Mouse (Mus musculus) midbrain, embryonic 13.5 days (tissue): Measurements from ENCODE around the gene Tnfrsf22. TPM values are rescaled to one million over a fixed set of nuclear protein-coding genes. Genes with fewer than 3 reads are reported as not detected.
"Not testable (repeated sequence)": the region's sequence is repeated elsewhere in the genome, so short reads cannot be mapped to it uniquely, and the experiment has no call there.

Source experiments
- ATAC-seq: fragments of 200-750 bp; cut with Nextera tagmentation; 2 replicates; pipeline ENCODE4 v1.8.0; 2017; ENCODE audit warnings: mild to moderate bottlenecking, moderate TSS enrichment, moderate library complexity
- H3K27ac ChIP-seq: fragments of 300-500 bp; sonication (generic); 2 replicates; pipeline ENCODE4 v1.5.1; 2015; ENCODE audit warnings: inconsistent platforms, mild to moderate bottlenecking, moderate library complexity
- H3K27me3 ChIP-seq: fragments of 300-500 bp; sonication (generic); 2 replicates; pipeline ENCODE4 v1.6.1; 2015; ENCODE audit warnings: mild to moderate bottlenecking, inconsistent platforms
- H3K36me3 ChIP-seq: fragments of 300-500 bp; sonication (generic); 2 replicates; pipeline ENCODE4 v1.6.1; 2015; ENCODE audit warnings: mild to moderate bottlenecking, inconsistent platforms
- H3K4me1 ChIP-seq: fragments of 300-500 bp; sonication (generic); replicated peaks from 2 replicates; pipeline ENCODE4 v1.6.1; 2015; ENCODE audit warnings: inconsistent platforms
- H3K4me2 ChIP-seq: fragments of 300-500 bp; sonication (generic); replicated peaks from 2 replicates; pipeline ENCODE4 v1.6.1; 2015; ENCODE audit warnings: moderate library complexity, mild to moderate bottlenecking, inconsistent platforms
- H3K4me3 ChIP-seq: fragments of 300-500 bp; sonication (generic); replicated peaks from 2 replicates; pipeline ENCODE4 v1.5.1; 2015; ENCODE audit warnings: mild to moderate bottlenecking, inconsistent platforms
- H3K9ac ChIP-seq: fragments of 300-500 bp; sonication (generic); replicated peaks from 2 replicates; pipeline ENCODE4 v1.6.1; 2015; ENCODE audit warnings: mild to moderate bottlenecking, inconsistent platforms
- H3K9me3 ChIP-seq: fragments of 300-500 bp; sonication (generic); 2 replicates; pipeline ENCODE4 v1.6.1; 2016; ENCODE audit warnings: mild to moderate bottlenecking, inconsistent platforms
- WGBS: fragments of 180-500 bp; shearing (Covaris S2); methylation state at CpG from one replicate; pipeline ENCODE4 v1.1.7; 2015; 5-methylcytosine and 5-hydroxymethylcytosine counted together
- polyA plus RNA-seq: library from polyadenylated mRNA; unstranded; fragments of >200 nt; fragmentation: Nextera tagmentation; extraction: Ambion mirVana; gene quantifications from 2 replicates; pipeline ENCODE4 v1.2.1, GENCODE M21; 2015

Gene Tnfrsf22
- polyA plus RNA-seq, result 3.9 and 4.5 TPM in 2 replicates

- Histone ChIP-seq H3K4me3 (peak within 1 kb of the TSS; percentile 70), H3K27me3 (no peaks in the 10 kb centered on the region), H3K4me1 (no peaks in the 10 kb centered on the region), H3K9me3 (0 out of 2 replicates have a peak, but pooled peaks cover 2% of the 10 kb centered on the region), H3K9ac (peak within 1 kb of the TSS; percentile 72), H3K27ac (no peak within 1 kb of the TSS), H3K4me2 (peak within 1 kb of the TSS; percentile 73), H3K36me3 (no peaks in the 10 kb centered on the region)
- ATAC-seq, result peak; percentile 99
- WGBS, result 3% methylated on average over 39 of the region's 39 CpGs
Measured at GRCm38 (mm10) chr7:143649034-143649768, at the start of gene Tnfrsf22. Gene Tnfrsf22, minus strand, starts transcription at chr7:143649661.

GRCm38 (mm10) chr7:143696140-143696539 is 46.7 kb upstream of the Tnfrsf22 start:
- ATAC-seq, result no peak
- no peaks in the 10 kb centered on the region for H3K27me3 ChIP-seq
- no peak overlapping the region for H3K27ac ChIP-seq
- no peak overlapping the region for H3K4me2 ChIP-seq
- no peaks in the 10 kb centered on the region for H3K9me3 ChIP-seq
- peaks cover 84% of the 10 kb centered on the region for H3K36me3 ChIP-seq
- no peak overlapping the region for H3K9ac ChIP-seq
- no peak overlapping the region for H3K4me3 ChIP-seq
- 78% methylated on average over 2 of the region's 2 CpGs for WGBS
- H3K4me1 ChIP-seq, result no peaks in the 10 kb centered on the region

DNA sequence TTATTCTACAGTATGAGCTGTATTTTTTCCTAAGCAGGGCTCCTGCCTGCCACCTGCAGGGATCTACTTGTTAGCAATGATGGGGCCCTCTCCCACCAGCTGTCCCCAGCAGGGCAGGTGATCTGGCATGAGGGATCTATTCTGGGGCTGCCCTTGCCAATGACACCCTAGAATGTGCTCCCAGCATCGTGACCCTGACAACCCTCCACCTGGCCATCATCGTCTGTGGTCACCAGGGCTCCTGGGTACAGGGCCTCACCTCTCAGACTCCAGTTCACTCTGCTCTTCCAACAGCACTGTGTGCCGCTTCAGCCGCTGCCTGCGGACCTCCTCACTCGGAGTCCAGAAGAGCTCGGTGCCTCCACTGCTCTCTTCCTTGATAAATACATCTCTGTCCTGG is 45.1 kb upstream of the Tnfrsf22 start:
- Histone ChIP-seq H3K4me2 (no peak overlapping the region), H3K36me3 (peaks cover 93% of the 10 kb centered on the region), H3K4me1 (no peaks in the 10 kb centered on the region), H3K27me3 (no peaks in the 10 kb centered on the region), H3K9me3 (no peaks in the 10 kb centered on the region), H3K9ac (no peak overlapping the region), H3K4me3 (no peak overlapping the region), H3K27ac (no peak overlapping the region)
- ATAC-seq, result no peak
- WGBS, result 94% methylated on average over 7 of the region's 7 CpGs

DNA sequence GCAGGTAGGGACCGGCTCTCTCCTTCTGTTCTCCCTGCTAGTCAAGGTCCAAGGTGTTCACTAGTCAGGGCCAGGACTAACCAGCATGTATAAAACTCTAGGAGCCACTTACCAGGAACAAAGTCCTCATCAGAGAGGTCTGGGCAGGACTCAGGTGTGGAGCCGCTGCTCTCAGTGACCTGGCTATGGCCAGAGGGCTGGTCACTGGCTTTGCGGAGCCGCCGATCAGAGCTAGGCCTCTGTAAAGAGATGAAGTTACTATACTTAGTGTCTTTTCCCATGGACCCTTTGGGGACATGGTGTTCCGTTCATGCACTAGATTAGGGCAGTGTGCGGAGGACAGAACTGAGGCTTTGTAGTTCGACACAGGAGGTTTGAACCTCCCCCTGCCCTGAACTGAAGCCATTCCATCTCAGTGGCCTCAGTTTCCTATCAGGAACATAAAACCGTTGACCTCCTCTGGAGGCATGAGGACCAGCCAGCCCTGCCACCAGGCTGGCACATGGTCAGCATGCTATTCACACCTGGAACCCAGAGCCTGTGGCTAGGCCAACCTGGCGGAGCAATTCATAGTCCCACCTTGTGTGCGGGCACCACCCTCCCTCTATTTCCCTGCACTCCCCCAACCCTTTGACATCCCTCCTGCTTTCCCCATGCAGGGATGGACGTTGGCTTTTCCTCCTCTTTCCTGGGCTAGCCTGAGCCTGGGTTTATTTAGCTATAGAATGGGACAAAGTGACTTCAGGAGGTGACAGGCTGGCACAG is 43.5 kb upstream of the Tnfrsf22 start:
- H3K27me3 ChIP-seq, result no peaks in the 10 kb centered on the region
- H3K9ac ChIP-seq, result no peak overlapping the region
- no peaks in the 10 kb centered on the region for H3K9me3 ChIP-seq
- no peak overlapping the region for H3K4me2 ChIP-seq
- 89% methylated on average over 12 of the region's 12 CpGs for WGBS
- H3K4me3 ChIP-seq, result no peak overlapping the region
- peaks cover 97% of the 10 kb centered on the region for H3K36me3 ChIP-seq
- H3K4me1 ChIP-seq, result no peaks in the 10 kb centered on the region
- no peak for ATAC-seq
- no peak overlapping the region for H3K27ac ChIP-seq

- ATAC-seq, result no peak
- Histone ChIP-seq H3K27ac (no peak overlapping the region), H3K4me2 (no peak overlapping the region)
Measured at GRCm38 (mm10) chr7:143691909-143692308, 42.4 kb upstream of the Tnfrsf22 start.

DNA sequence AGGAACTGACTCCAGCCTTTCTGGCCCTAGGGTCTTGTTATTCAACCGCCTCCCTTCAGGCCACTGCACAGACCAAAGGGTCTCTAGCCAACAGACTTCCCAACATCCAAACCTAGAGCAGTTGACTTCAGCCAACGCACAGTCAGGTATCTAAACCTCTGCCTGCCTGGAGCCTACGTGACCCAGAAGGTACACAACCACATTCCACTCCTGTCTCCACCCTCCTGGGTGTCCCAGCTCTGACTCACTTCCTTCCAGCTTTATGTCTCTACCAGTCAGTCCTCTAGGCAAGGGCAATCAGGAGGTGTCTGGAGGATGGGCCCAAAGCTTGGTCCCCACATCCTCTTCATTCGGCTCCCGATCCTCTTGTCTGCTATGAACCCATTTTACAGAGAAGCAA is 41.7 kb upstream of the Tnfrsf22 start:
- peaks cover 85% of the 10 kb centered on the region for H3K36me3 ChIP-seq

More at GRCm38 (mm10) chr7:143691909-143692308, 42.4 kb upstream of the Tnfrsf22 start:
- Histone ChIP-seq H3K27me3 (no peaks in the 10 kb centered on the region), H3K9ac (no peak overlapping the region), H3K36me3 (peaks cover 92% of the 10 kb centered on the region), H3K4me3 (no peak overlapping the region), H3K4me1 (no peaks in the 10 kb centered on the region), H3K9me3 (no peaks in the 10 kb centered on the region)
- 89% methylated on average over 4 of the region's 4 CpGs for whole genome bisulfite sequencing

GRCm38 (mm10) chr7:143689946-143690345 is 40.5 kb upstream of the Tnfrsf22 start:
- whole genome bisulfite sequencing, result 77% methylated on average over 4 of the region's 4 CpGs
- ATAC-seq, result no peak

More for the DNA sequence above, 41.7 kb upstream of the Tnfrsf22 start:
- Histone ChIP-seq H3K4me2 (no peak overlapping the region), H3K27ac (no peak overlapping the region), H3K4me1 (no peaks in the 10 kb centered on the region), H3K9ac (no peak overlapping the region), H3K27me3 (no peaks in the 10 kb centered on the region), H3K4me3 (no peak overlapping the region), H3K9me3 (no peaks in the 10 kb centered on the region)
- no peak for ATAC-seq
- 92% methylated on average over 5 of the region's 5 CpGs for WGBS

GRCm38 (mm10) chr7:143689481-143689880 is 40.0 kb upstream of the Tnfrsf22 start:
- no peak overlapping the region for H3K9ac ChIP-seq
- no peak overlapping the region for H3K4me3 ChIP-seq
- H3K27ac ChIP-seq, result no peak overlapping the region
- no peak for ATAC-seq
- H3K27me3 ChIP-seq, result no peaks in the 10 kb centered on the region
- no peak overlapping the region for H3K4me2 ChIP-seq
- peaks cover 8% of the 10 kb centered on the region for H3K4me1 ChIP-seq
- 84% methylated on average over 7 of the region's 7 CpGs for WGBS
- H3K9me3 ChIP-seq, result no peaks in the 10 kb centered on the region
- peaks cover 68% of the 10 kb centered on the region for H3K36me3 ChIP-seq

More at GRCm38 (mm10) chr7:143689946-143690345, 40.5 kb upstream of the Tnfrsf22 start:
- peaks cover 8% of the 10 kb centered on the region for H3K4me1 ChIP-seq
- no peaks in the 10 kb centered on the region for H3K27me3 ChIP-seq
- no peak overlapping the region for H3K27ac ChIP-seq
- H3K9me3 ChIP-seq, result no peaks in the 10 kb centered on the region
- peaks cover 72% of the 10 kb centered on the region for H3K36me3 ChIP-seq
- no peak overlapping the region for H3K9ac ChIP-seq
- no peak overlapping the region for H3K4me2 ChIP-seq
- no peak overlapping the region for H3K4me3 ChIP-seq

GRCm38 (mm10) chr7:143686676-143687075 is 37.2 kb upstream of the Tnfrsf22 start:
- H3K4me2 ChIP-seq, ATAC-seq, H3K9ac ChIP-seq, H3K4me3 ChIP-seq, H3K4me1 ChIP-seq, H3K27me3 ChIP-seq, H3K27ac ChIP-seq, H3K9me3 ChIP-seq: not testable (repeated sequence)
- WGBS, result 91% methylated on average over 3 of the region's 3 CpGs
- peaks cover 40% of the 10 kb centered on the region for H3K36me3 ChIP-seq

- not testable (repeated sequence) for H3K4me2 ChIP-seq, H3K27me3 ChIP-seq, H3K4me1 ChIP-seq, H3K27ac ChIP-seq, H3K4me3 ChIP-seq, H3K9me3 ChIP-seq, H3K9ac ChIP-seq
- 73% methylated on average over 4 of the region's 4 CpGs for WGBS
- H3K36me3 ChIP-seq, result peaks cover 35% of the 10 kb centered on the region
- ATAC-seq, result peak; percentile 37; the same call in 1 of the 2 replicates
Measured at GRCm38 (mm10) chr7:143686191-143686590, 36.7 kb upstream of the Tnfrsf22 start.

DNA sequence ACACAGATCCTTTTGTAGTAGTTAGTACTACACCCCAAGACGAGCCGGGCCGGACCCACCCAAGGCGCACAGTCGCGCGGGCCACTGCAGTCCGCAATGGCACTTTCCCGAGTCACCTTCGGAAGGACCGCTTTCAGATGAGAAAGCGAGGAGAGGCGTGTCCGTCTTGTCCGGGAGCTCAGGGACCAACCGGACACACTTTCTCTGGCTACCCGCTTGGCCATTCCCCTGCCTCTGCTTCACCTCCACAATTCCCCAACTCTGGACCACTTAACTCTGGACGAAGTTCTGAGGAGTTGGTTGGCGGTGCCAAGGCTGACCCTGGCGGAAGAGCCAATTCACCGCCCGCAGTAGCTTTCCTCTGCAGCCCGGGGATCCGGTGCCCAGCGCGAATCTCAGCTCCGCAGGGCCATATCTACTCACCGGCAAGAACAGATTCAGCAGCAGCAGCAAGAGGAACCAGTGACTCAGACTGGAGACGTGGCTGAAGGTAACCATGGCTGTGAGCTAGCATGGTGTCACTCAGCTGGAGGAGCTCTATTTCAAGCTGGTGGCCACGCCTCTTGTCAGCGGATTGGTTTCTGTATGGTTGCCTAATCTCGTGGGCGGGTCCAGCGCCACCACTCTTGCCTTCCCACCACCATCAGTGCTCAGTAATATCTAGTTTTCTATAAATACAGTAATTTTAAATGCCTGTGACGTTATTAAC is 36.1 kb upstream of the Tnfrsf22 start, which contains the start of gene Tnfrsf23:
TSS of gene Tnfrsf23 (minus strand) at position 514 of the 709 bp plus-strand sequence.
- peaks cover 3% of the 10 kb centered on the region; the same call in 1 of the 2 replicates for H3K27me3 ChIP-seq
- H3K9ac ChIP-seq, result peak within 1 kb of the TSS; percentile 28; the same call in 1 of the 2 replicates
- H3K4me3 ChIP-seq, result peak within 1 kb of the TSS; percentile 36
- peak; percentile 91 for ATAC-seq
- peaks cover 28% of the 10 kb centered on the region for H3K36me3 ChIP-seq
- 4% methylated on average over 35 of the region's 35 CpGs for WGBS
- peak within 1 kb of the TSS; percentile 66 for H3K4me2 ChIP-seq
- H3K4me1 ChIP-seq, result peaks cover 8% of the 10 kb centered on the region
- H3K27ac ChIP-seq, result no peak within 1 kb of the TSS
- no peaks in the 10 kb centered on the region for H3K9me3 ChIP-seq
